Mouse (Mus musculus) liver, adult 2 months (tissue): Measurements from ENCODE around the gene Syngr2.

Experiments
- CTCF ChIP-seq: fragments of 200-500 bp; IDR thresholded peaks from 2 replicates; pipeline ENCODE4 v1.5.1; 2011; ENCODE audit warnings: low read depth, low read length, control low read depth
- POLR2A ChIP-seq: fragments of 200-500 bp; IDR thresholded peaks from 2 replicates; pipeline ENCODE4 v1.6.1; 2011; ENCODE audit warnings: low read length, control low read depth; ENCODE audit not compliant: insufficient read depth; ENCODE audit errors: extremely low read depth

DNA sequence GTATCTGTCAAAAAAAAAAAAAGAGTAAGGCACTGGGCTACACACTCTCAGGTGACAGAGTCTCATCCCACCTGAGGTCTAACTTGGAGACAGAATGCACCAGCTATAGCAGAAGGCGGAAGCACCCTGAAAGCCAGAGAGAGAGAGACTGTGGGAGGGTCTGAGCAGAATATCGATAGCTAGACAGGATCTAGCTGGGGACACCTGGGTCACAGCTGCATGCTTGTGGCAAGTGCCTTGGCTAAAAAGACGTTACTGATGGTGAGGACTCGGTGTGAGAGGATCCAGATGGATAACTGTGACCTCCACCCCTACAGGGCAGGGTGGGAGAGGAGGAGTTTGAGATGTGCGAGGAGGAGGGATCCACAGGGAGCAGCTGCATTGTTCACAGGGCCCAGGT lies 12.5 kb upstream of the Syngr2 start:
- TF ChIP-seq CTCF (no peak), POLR2A (no peak)
